Mouse (Mus musculus): ENCODE data around the gene Twf1. TPM values are rescaled to one million over a fixed set of nuclear protein-coding genes. Genes with fewer than 3 reads are reported as not detected.
A peak's percentile ranks its signal among the peaks of the same experiment; 100 is the strongest.

The Twf1 gene
- total and polyA plus RNA-seq, 3 experiments, result 26.4 to 64.1 (median 37.1) TPM

DNA sequence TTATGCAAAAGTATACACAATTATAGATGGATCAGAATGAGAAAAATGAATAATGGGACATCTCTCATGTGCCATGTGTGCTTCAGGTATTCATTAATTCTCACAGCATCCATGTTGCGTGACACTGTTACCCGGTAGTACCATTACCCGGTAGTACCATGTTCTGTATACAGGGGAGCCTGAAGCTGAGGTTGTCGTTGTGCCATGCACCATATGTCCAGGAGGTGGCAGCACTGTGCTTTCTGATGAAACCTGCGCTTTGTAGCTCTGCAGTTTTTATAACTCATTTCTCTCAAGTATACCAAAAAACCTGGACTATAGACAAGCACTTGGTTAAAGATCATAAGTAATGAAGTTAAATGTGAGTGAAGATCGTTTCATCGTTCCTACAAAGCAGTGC lies 32.2 kb downstream of the Twf1 start:
- no peaks in the 10 kb centered on the region for H3K4me1 ChIP-seq (ENCODE audit: control insufficient read depth in 1 of 2, insufficient read depth in 2 of 2, low read length in 2 of 2)
- no peak for TF ChIP-seq CHD1 (IDR thresholded peaks at IDR 0.05; ENCODE audit: low read depth, low read length)
- TF ChIP-seq JUND (IDR thresholded peaks at IDR 0.05; ENCODE audit: low read depth, low read length), result peak; percentile 75; the same call in 1 of the 2 replicates
- no peak for TF ChIP-seq MXI1 (IDR thresholded peaks at IDR 0.05; ENCODE audit: low read depth, low read length)
- no peak for TF ChIP-seq NELFE (IDR thresholded peaks at IDR 0.05; ENCODE audit: low read depth, low read length)
- TF ChIP-seq USF1 (IDR thresholded peaks at IDR 0.05; ENCODE audit: low read depth, low read length), result 0 out of 2 replicates have a peak, but pooled peaks have one; percentile 6
- TF ChIP-seq MAX (IDR thresholded peaks at IDR 0.05; ENCODE audit: low read length), result 0 out of 2 replicates have a peak, but pooled peaks have one; percentile 24
- peak in 2 of 3 experiments; percentile 97 to 100 for TF ChIP-seq CTCF (IDR thresholded peaks at IDR 0.05 in 2 of 3, conservative IDR thresholded peaks at IDR 0.05 in 1 of 3; ENCODE audit: control insufficient read depth in 1 of 3, insufficient read depth in 1 of 3, low read depth in 2 of 3, low read length in 3 of 3, poor library complexity in 1 of 3, severe bottlenecking in 1 of 3)
- TF ChIP-seq POLR2AphosphoS2 (IDR thresholded peaks at IDR 0.05; ENCODE audit: low read length), result no peak
- TF ChIP-seq ZC3H11A (IDR thresholded peaks at IDR 0.05; ENCODE audit: low read depth, low read length), result peak; percentile 95
- peak; percentile 58; the same call in 1 of the 2 replicates for TF ChIP-seq ZNF384 (IDR thresholded peaks at IDR 0.05; ENCODE audit: low read depth, low read length)
- TF ChIP-seq SIN3A (IDR thresholded peaks at IDR 0.05; ENCODE audit: low read length), result peak; percentile 62
- 0 out of 2 replicates have a peak, but pooled peaks have one; percentile 14 for TF ChIP-seq ZMIZ1 (IDR thresholded peaks at IDR 0.05; ENCODE audit: low read depth, low read length)
- TF ChIP-seq KAT2A (conservative IDR thresholded peaks at IDR 0.05; ENCODE audit: low read depth, low read length), result no peak
- peak; percentile 99 for TF ChIP-seq RAD21 (IDR thresholded peaks at IDR 0.05; ENCODE audit: low read depth, low read length)
- TF ChIP-seq BHLHE40 (IDR thresholded peaks at IDR 0.05; ENCODE audit: borderline replicate concordance, low read depth, low read length), result peak; percentile 39; the same call in 1 of the 2 replicates
- peak; percentile 70 for TF ChIP-seq MYC (IDR thresholded peaks at IDR 0.05; ENCODE audit: low read depth, low read length)
- TF ChIP-seq NRF1 (IDR thresholded peaks at IDR 0.05; ENCODE audit: insufficient read depth, low read depth, low read length, poor library complexity, severe bottlenecking), result no peak
- TF ChIP-seq SMC3 (IDR thresholded peaks at IDR 0.05; ENCODE audit: low read depth, low read length), result peak; percentile 99
- H3K4me3 ChIP-seq (ENCODE audit: control insufficient read depth in 1 of 2, insufficient read depth in 1 of 2, low read depth in 2 of 2, low read length in 2 of 2), result no peak overlapping the region
- H3K27ac ChIP-seq (ENCODE audit: control insufficient read depth, low read depth, low read length), result no peak overlapping the region
- H3K9me3 ChIP-seq (replicated peaks; ENCODE audit: insufficient read depth, low read length), result no peaks in the 10 kb centered on the region
- H3K9ac ChIP-seq (ENCODE audit: control insufficient read depth, low read depth, low read length, poor library complexity, severe bottlenecking), result no peak overlapping the region
- peak; percentile 95 for DNase-seq (ENCODE audit: low read depth, low spot score)
- H3K36me3 ChIP-seq (ENCODE audit: control insufficient read depth in 1 of 2, insufficient read depth in 2 of 2, low read length in 2 of 2), result no peaks in the 10 kb centered on the region
- no peaks in the 10 kb centered on the region for H3K27me3 ChIP-seq (ENCODE audit: control insufficient read depth in 1 of 2, insufficient read depth in 2 of 2, low read length in 2 of 2)
- H3K79me2 ChIP-seq (ENCODE audit: control insufficient read depth, insufficient read depth, low read length, poor library complexity), result no peaks in the 10 kb centered on the region

DNA sequence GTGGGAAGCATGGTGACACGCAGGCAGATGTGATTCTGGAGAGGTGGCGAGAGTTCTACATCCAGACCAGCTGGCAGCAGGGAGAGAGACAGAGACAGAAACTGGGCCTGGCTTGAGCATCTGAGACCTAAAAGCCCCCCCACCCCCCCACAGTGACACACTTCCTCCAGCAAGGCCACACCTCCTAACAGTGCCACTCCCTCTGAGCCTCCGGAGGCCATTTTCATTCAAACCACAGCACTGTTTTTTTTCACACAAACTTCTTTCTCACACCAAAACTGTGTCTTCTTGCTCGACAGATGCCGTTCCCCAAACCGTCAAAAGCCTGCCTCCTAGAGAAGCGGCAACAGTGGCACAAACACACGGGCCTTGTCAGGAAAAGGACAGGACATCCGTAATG lies 36.2 kb downstream of the Twf1 start:
- Histone ChIP-seq H3K27me3 (ENCODE audit: control insufficient read depth in 1 of 2, insufficient read depth in 2 of 2, low read length in 2 of 2) (no peaks in the 10 kb centered on the region), H3K9me3 (replicated peaks; ENCODE audit: insufficient read depth, low read length) (no peaks in the 10 kb centered on the region), H3K36me3 (ENCODE audit: control insufficient read depth in 1 of 2, insufficient read depth in 2 of 2, low read length in 2 of 2) (no peaks in the 10 kb centered on the region), H3K4me1 (ENCODE audit: control insufficient read depth in 1 of 2, insufficient read depth in 2 of 2, low read length in 2 of 2) (no peaks in the 10 kb centered on the region), H3K27ac (ENCODE audit: control insufficient read depth, low read depth, low read length) (no peak overlapping the region), H3K4me3 (ENCODE audit: control insufficient read depth in 1 of 2, insufficient read depth in 1 of 2, low read depth in 2 of 2, low read length in 2 of 2) (no peak overlapping the region), H3K79me2 (ENCODE audit: control insufficient read depth, insufficient read depth, low read length, poor library complexity) (no peaks in the 10 kb centered on the region), H3K9ac (ENCODE audit: control insufficient read depth, low read depth, low read length, poor library complexity, severe bottlenecking) (no peak overlapping the region)
- TF ChIP-seq MYB (IDR thresholded peaks at IDR 0.05; ENCODE audit: low read depth, low read length), result no peak
- no peak for TF ChIP-seq POLR2A (IDR thresholded peaks at IDR 0.05; ENCODE audit: control insufficient read depth in 1 of 2, insufficient read depth in 1 of 2, low read depth in 1 of 2, low read length in 2 of 2, poor library complexity in 1 of 2)
- TF ChIP-seq RAD21 (IDR thresholded peaks at IDR 0.05; ENCODE audit: low read depth, low read length), result no peak
- no peak for TF ChIP-seq TAL1 (IDR thresholded peaks at IDR 0.05; ENCODE audit: low read length)
- TF ChIP-seq SMC3 (IDR thresholded peaks at IDR 0.05; ENCODE audit: low read depth, low read length), result no peak
- TF ChIP-seq GATA1 (IDR thresholded peaks at IDR 0.05; ENCODE audit: low read depth, low read length), result no peak
- TF ChIP-seq USF2 (IDR thresholded peaks at IDR 0.05; ENCODE audit: borderline replicate concordance in 1 of 2, insufficient read depth in 1 of 2, low read depth in 1 of 2, low read length in 2 of 2), result no peak
- no peak for TF ChIP-seq GABPA (IDR thresholded peaks at IDR 0.05; ENCODE audit: low read depth, low read length)
- no peak for TF ChIP-seq CTCF (IDR thresholded peaks at IDR 0.05 in 2 of 3, conservative IDR thresholded peaks at IDR 0.05 in 1 of 3; ENCODE audit: control insufficient read depth in 1 of 3, insufficient read depth in 1 of 3, low read depth in 2 of 3, low read length in 3 of 3, poor library complexity in 1 of 3, severe bottlenecking in 1 of 3)
- no peak for TF ChIP-seq MAZ (IDR thresholded peaks at IDR 0.05; ENCODE audit: low read depth, low read length)
- no peak for TF ChIP-seq ZNF384 (IDR thresholded peaks at IDR 0.05; ENCODE audit: low read depth, low read length)
- TF ChIP-seq MXI1 (IDR thresholded peaks at IDR 0.05; ENCODE audit: low read depth, low read length), result no peak
- no peak for TF ChIP-seq NELFE (IDR thresholded peaks at IDR 0.05; ENCODE audit: low read depth, low read length)
- TF ChIP-seq NRF1 (IDR thresholded peaks at IDR 0.05; ENCODE audit: insufficient read depth, low read depth, low read length, poor library complexity, severe bottlenecking), result no peak
- TF ChIP-seq HCFC1 (IDR thresholded peaks at IDR 0.05; ENCODE audit: low read depth, low read length), result no peak
- TF ChIP-seq ETS1 (IDR thresholded peaks at IDR 0.05; ENCODE audit: low read depth, low read length), result no peak
- DNase-seq (ENCODE audit: low read depth, low spot score), result no peak

All from MEL (cell line).